Mouse (Mus musculus) ES-E14 (cell line): ENCODE results near the gene Znhit2. TPM values are rescaled to one million over a fixed set of nuclear protein-coding genes. Genes with fewer than 3 reads are reported as not detected.

Experiments
- DNase-seq: peaks from one replicate; pipeline ENCODE4 v3.0.0-alpha.2; 2013; ENCODE audit warnings: low read depth, low spot score
- H3K27ac ChIP-seq: 2 replicates; pipeline ENCODE4 v1.5.1; 2012; ENCODE audit warnings: low read depth, mild to moderate bottlenecking, low read length, moderate library complexity, mixed read lengths; ENCODE audit not compliant: poor library complexity, insufficient read depth, severe bottlenecking
- H3K36me3 ChIP-seq: 2 replicates; pipeline ENCODE4 v1.6.1; 2012; ENCODE audit warnings: mild to moderate bottlenecking, low read length, moderate library complexity, mixed read lengths; ENCODE audit not compliant: control insufficient read depth, poor library complexity, insufficient read depth, severe bottlenecking
- H3K4me1 ChIP-seq, 2 experiments: fragments of 150-350 bp in 1 of 2; sonication (generic) in 1 of 2; 2 replicates each; pipeline ENCODE4 v1.6.1; 2012; ENCODE audit warnings: low read length in 2 of 2, mild to moderate bottlenecking in 1 of 2, mixed read lengths in 1 of 2; ENCODE audit not compliant: control insufficient read depth in 2 of 2, insufficient read depth in 2 of 2, poor library complexity in 1 of 2
- H3K4me3 ChIP-seq, 2 experiments: fragments of 150-350 bp in 1 of 2; sonication (generic) in 1 of 2; 2 replicates each; pipeline ENCODE4 v1.5.1; 2012; ENCODE audit warnings: low read length in 2 of 2, low read depth in 1 of 2, mild to moderate bottlenecking in 1 of 2, mixed read lengths in 1 of 2; ENCODE audit not compliant: insufficient read depth in 1 of 2, poor library complexity in 1 of 2, severe bottlenecking in 1 of 2
- H3K9ac ChIP-seq: 2 replicates; pipeline ENCODE4 v1.6.1; 2012; ENCODE audit warnings: low read depth, mild to moderate bottlenecking, low read length, mixed read lengths; ENCODE audit not compliant: poor library complexity, insufficient read depth, severe bottlenecking
- H3K9me3 ChIP-seq: fragments of 150-350 bp; sonication (generic); 2 replicates; pipeline ENCODE4 v1.6.1; 2012; ENCODE audit warnings: low read depth, mild to moderate bottlenecking, low read length; ENCODE audit not compliant: control insufficient read depth, insufficient read depth
- CHD2 ChIP-seq: IDR thresholded peaks from 2 replicates; pipeline ENCODE4 v1.6.1; 2014; ENCODE audit warnings: mild to moderate bottlenecking, low read depth, low read length, inconsistent platforms
- HCFC1 ChIP-seq: IDR thresholded peaks from 2 replicates; pipeline ENCODE4 v1.6.1; 2012; ENCODE audit warnings: low read length, inconsistent platforms, borderline replicate concordance; ENCODE audit not compliant: insufficient read depth
- MAFK ChIP-seq: IDR thresholded peaks from 2 replicates; pipeline ENCODE4 v1.6.1; 2014; ENCODE audit warnings: mild to moderate bottlenecking, low read depth, low read length, inconsistent platforms; ENCODE audit not compliant: insufficient read depth
- ZC3H11A ChIP-seq: IDR thresholded peaks from 2 replicates; pipeline ENCODE4 v1.6.1; 2012; ENCODE audit warnings: low read depth, mild to moderate bottlenecking, inconsistent platforms, low read length, borderline replicate concordance
- ZNF384 ChIP-seq: IDR thresholded peaks from 2 replicates; pipeline ENCODE4 v1.6.1; 2012; ENCODE audit warnings: low read depth, low read length, inconsistent platforms
- in situ Hi-C, 2 experiments: fragments of 600-800 bp; cut with MboI; formaldehyde crosslinking; loops; one replicate each; pipeline ENCODE4 v1.15.1; 2025; ENCODE audit warnings: low sequenced_read_pairs in 2 of 2, inconsistent platforms in 1 of 2; ENCODE audit not compliant: unreplicated experiment in 2 of 2
- total RNA-seq: library from RNA; depleted of rRNA; stranded (reverse); fragments of 300-350 nt; gene quantifications from 2 replicates; pipeline ENCODE4 v1.2.3, GENCODE M21; 2012

Znhit2 gene
- total RNA-seq, 1 experiment: 23.2 TPM

- peak within 1 kb of the TSS; percentile 91 for H3K9ac ChIP-seq
- H3K9me3 ChIP-seq: no peaks in the 10 kb centered on the region
- no peaks in the 10 kb centered on the region; a peak in 1 of 4 replicates for H3K4me1 ChIP-seq
- H3K27ac ChIP-seq: peak within 1 kb of the TSS; percentile 81
- in situ Hi-C loops: no loop called here
- H3K4me3 ChIP-seq: peak within 1 kb of the TSS; percentile 74 to 80
- no peak for TF ChIP-seq ZC3H11A
- no peak; the same call in 1 of the 2 replicates for TF ChIP-seq HCFC1
- peak; percentile 94 for TF ChIP-seq CHD2
- no peak for TF ChIP-seq MAFK
- no peak for TF ChIP-seq ZNF384
- H3K36me3 ChIP-seq: peaks cover 32% of the 10 kb centered on the region
- peak; percentile 90 for DNase-seq
Measured at GRCm38 (mm10) chr19:6046294-6047153, 14.5 kb upstream of the Znhit2 start, which contains the start of gene Syvn1. TSS of gene Syvn1 (plus strand) at chr19:6046576.

DNA sequence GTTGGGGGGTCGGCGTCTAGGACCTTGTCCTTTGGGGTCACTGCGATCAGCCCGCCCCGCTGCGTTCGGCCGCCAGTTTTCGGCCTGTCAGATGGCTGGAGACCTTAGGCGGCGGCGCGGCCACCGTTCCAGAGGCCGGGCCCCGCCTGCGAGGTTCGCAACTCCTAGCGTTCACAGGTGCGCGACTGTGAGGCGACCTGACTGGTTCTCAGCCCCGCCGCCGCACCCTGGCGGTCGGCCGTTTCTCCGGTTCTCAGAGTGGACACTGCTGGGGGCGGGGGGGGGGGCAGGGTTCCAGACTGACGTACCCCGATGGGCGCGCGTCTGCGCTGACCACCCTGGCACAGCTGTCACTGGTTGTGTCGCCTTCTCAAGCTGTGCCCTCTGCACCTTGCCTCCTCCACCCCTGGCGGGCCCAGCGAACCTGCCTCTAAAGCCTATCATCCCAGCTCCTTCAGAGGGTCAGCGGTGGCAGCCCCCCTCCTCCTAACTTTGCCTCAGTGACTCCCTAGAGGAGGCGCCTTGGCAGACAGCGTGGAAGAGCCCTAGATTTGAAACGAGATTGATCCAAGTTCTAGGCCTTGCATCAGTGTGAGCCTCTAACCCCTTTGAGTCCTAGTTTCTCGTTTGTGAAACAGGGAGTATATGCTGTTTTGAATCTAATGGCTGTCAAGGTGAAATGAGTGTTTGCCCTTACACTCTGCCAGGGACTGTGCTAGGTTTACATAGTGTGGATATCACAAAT, 13.7 kb upstream of the Znhit2 start:
- Histone ChIP-seq H3K4me3 (peak overlapping the region; percentile 74 to 80), H3K9me3 (no peaks in the 10 kb centered on the region), H3K27ac (no peak overlapping the region; the same call in 1 of the 2 replicates), H3K9ac (peak overlapping the region; percentile 91), H3K36me3 (peaks cover 38% of the 10 kb centered on the region), H3K4me1 (no peaks in the 10 kb centered on the region; a peak in 1 of 4 replicates)
- in situ Hi-C loops: no loop called here
- TF ChIP-seq ZC3H11A (no peak), MAFK (no peak), HCFC1 (no peak), ZNF384 (no peak), CHD2 (no peak)
- DNase-seq: no peak

- in situ Hi-C loops: no loop called here
- Histone ChIP-seq H3K27ac (no peak overlapping the region), H3K9me3 (no peaks in the 10 kb centered on the region), H3K9ac (peak overlapping the region; percentile 91), H3K4me3 (peak overlapping the region; percentile 74 to 80), H3K4me1 (no peaks in the 10 kb centered on the region; a peak in 1 of 4 replicates), H3K36me3 (peaks cover 42% of the 10 kb centered on the region)
- no peak for TF ChIP-seq HCFC1
- no peak for TF ChIP-seq CHD2
- TF ChIP-seq ZNF384: no peak
- TF ChIP-seq MAFK: no peak
- no peak for TF ChIP-seq ZC3H11A
- no peak for DNase-seq
Measured at GRCm38 (mm10) chr19:6047899-6048166, 13.2 kb upstream of the Znhit2 start.

DNA sequence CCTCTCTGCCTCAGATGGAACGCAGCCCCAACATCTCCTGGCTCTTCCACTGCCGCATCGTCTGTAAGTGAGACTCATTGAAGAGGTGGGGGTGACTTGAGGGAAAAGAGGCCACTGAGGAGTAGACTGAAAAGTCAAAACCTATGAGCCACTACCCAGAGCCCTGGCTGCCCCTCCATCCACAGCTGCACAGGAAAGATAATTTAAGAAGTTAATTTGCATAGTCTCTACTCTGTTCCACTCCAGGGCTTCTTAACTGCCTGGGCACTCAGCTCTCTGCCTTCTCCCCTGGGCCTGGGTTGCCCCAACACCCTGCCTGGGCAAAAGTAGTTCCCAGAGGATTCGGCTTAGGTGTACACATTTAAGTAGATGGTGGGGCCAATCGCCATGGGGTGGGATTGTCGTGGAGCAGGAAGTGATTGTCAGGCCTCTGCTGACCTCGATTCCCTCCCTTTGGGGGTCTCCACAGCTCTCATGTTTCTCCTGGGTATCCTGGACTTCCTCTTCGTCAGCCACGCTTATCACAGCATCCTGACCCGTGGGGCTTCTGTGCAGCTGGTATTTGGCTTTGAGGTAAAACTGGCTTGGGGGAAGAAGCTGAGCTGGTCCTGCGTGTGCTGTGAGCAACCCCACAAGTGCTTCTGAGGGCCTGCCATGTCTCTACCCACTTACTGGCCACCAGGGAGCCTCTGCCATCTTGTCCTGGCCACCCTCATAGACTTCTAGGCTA, 12.1 kb upstream of the Znhit2 start:
- Histone ChIP-seq H3K36me3 (peaks cover 51% of the 10 kb centered on the region), H3K9ac (no peak overlapping the region), H3K9me3 (no peaks in the 10 kb centered on the region), H3K4me3 (no peak overlapping the region), H3K27ac (no peak overlapping the region), H3K4me1 (no peaks in the 10 kb centered on the region; a peak in 1 of 4 replicates)
- TF ChIP-seq ZC3H11A: no peak
- TF ChIP-seq CHD2: no peak
- TF ChIP-seq HCFC1: no peak
- no peak for TF ChIP-seq MAFK
- TF ChIP-seq ZNF384: no peak
- DNase-seq: no peak
- in situ Hi-C loops: no loop called here
